Mouse (Mus musculus): ENCODE measurements at regions not wholly inside any gene's neighbourhood (a gene's known extent, or its start where the extent isn't known, plus 50 kb on each side); places are given as distances from the start of the nearest gene placed in this dataset.

GRCm38 (mm10) chr7:69490566-69491466 is 741.8 kb upstream of the Arrdc4 start:
- intact Hi-C loops (cut with DNase I): loop anchor here (1.0 to 5.0 kb wide), 2 partner anchors 844 to 1921 kb away; no protein-coding TSS in a partner anchor
- no peak for DNase-seq (ENCODE audit: low spot score)

GRCm38 (mm10) chr7:69488630-69489029 is 739.6 kb upstream of the Arrdc4 start:
- intact Hi-C loops (cut with DNase I): no loop called here

GRCm38 (mm10) chr7:69487111-69487510 is 738.1 kb upstream of the Arrdc4 start:
- no peak for DNase-seq (ENCODE audit: low spot score)
- intact Hi-C loops (cut with DNase I): no loop called here

More at GRCm38 (mm10) chr7:69488630-69489029, 739.6 kb upstream of the Arrdc4 start:
- no peak for DNase-seq (ENCODE audit: low spot score)

- DNase-seq (ENCODE audit: low spot score): no peak
- intact Hi-C loops (cut with DNase I): no loop called here
Observed at GRCm38 (mm10) chr7:69484552-69484951, 735.5 kb upstream of the Arrdc4 start.

Measured in heart, postnatal 25 days (tissue).